Mouse (Mus musculus) hindbrain, embryonic 14.5 days (tissue): ENCODE data around the gene Abcc2. TPM values are rescaled to one million over a fixed set of nuclear protein-coding genes. Genes with fewer than 3 reads are reported as not detected.

Experiments used
- ATAC-seq: fragments of 200-750 bp; cut with Nextera tagmentation; 2 replicates; pipeline ENCODE4 v1.8.0; 2017; ENCODE audit warnings: moderate number of reproducible peaks, mild to moderate bottlenecking, moderate TSS enrichment, moderate library complexity; ENCODE audit not compliant: low FRiP score
- DNase-seq: peaks from one replicate; pipeline ENCODE4 v3.0.0-alpha.2; 2015; ENCODE audit warnings: low spot score
- H3K27ac ChIP-seq: fragments of 300-500 bp; sonication (generic); 2 replicates; pipeline ENCODE4 v1.5.1; 2014; ENCODE audit warnings: mild to moderate bottlenecking, moderate library complexity
- H3K27me3 ChIP-seq: fragments of 300-500 bp; sonication (generic); 2 replicates; pipeline ENCODE4 v1.6.1; 2014; ENCODE audit warnings: mild to moderate bottlenecking, low read length, mixed read lengths; ENCODE audit not compliant: control insufficient read depth, insufficient read depth
- H3K36me3 ChIP-seq: fragments of 300-500 bp; sonication (generic); replicated peaks from 2 replicates; pipeline ENCODE4 v1.6.1; 2014; ENCODE audit not compliant: control insufficient read depth, insufficient read depth
- H3K4me1 ChIP-seq: fragments of 300-500 bp; sonication (generic); replicated peaks from 2 replicates; pipeline ENCODE4 v1.6.1; 2014; ENCODE audit warnings: antibody characterized with exemption, low read length, mixed read lengths; ENCODE audit not compliant: control insufficient read depth, insufficient read depth
- H3K4me2 ChIP-seq: fragments of 300-500 bp; sonication (generic); replicated peaks from 2 replicates; pipeline ENCODE4 v1.6.1; 2014; ENCODE audit warnings: mild to moderate bottlenecking, moderate library complexity
- H3K4me3 ChIP-seq: fragments of 300-500 bp; sonication (generic); replicated peaks from 2 replicates; pipeline ENCODE4 v1.5.1; 2014; ENCODE audit warnings: mild to moderate bottlenecking, low read length
- H3K9ac ChIP-seq: fragments of 300-500 bp; sonication (generic); 2 replicates; pipeline ENCODE4 v1.6.1; 2014
- H3K9me3 ChIP-seq: fragments of 300-500 bp; sonication (generic); 2 replicates; pipeline ENCODE4 v1.6.1; 2016; ENCODE audit warnings: low read length; ENCODE audit not compliant: control insufficient read depth
- WGBS: fragments of 180-500 bp; shearing (Covaris S2); extraction: QIAGEN DNeasy Blood & Tissue Kit; methylation state at CpG from one replicate; pipeline ENCODE4 v1.1.7; 2014; 5-methylcytosine and 5-hydroxymethylcytosine counted together
- polyA plus RNA-seq: library from polyadenylated mRNA; unstranded; fragments of >200 nt; fragmentation: Nextera tagmentation; extraction: Ambion mirVana; gene quantifications from 2 replicates; pipeline ENCODE4 v1.2.1, GENCODE M21; 2014

Gene Abcc2
- polyA plus RNA-seq, 1 experiment from 2014 or later, result 0.07 TPM

DNA sequence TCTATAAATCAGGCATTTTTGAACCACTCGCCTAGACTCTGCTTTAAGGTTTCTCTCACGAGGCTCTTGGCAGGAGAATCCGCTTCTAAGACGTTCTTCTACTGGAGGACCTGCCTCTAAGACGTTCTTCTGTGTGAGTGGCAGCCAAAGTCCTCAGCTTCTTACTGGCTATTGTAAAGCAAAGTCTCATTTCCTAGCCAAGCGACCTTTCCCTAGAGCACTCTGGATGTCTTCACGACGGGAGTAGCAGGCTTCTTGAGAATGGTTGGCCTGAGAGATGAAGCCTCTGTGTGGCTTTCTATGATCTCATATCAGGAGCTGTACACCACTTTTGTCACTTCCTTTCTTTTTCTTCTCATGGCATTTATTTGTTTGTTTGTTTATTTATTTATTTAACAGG, 13.5 kb downstream of the Abcc2 start:
- H3K27me3 ChIP-seq, result no peaks in the 10 kb centered on the region
- DNase-seq (no peak), ATAC-seq (no peak)
- no peak overlapping the region for H3K27ac ChIP-seq
- no peaks in the 10 kb centered on the region for H3K4me1 ChIP-seq
- H3K36me3 ChIP-seq, result no peaks in the 10 kb centered on the region
- H3K4me3 ChIP-seq, result no peak overlapping the region
- WGBS, result 84% methylated on average over 8 of the region's 8 CpGs
- no peaks in the 10 kb centered on the region for H3K9me3 ChIP-seq
- no peak overlapping the region for H3K4me2 ChIP-seq
- H3K9ac ChIP-seq, result no peak overlapping the region

DNA sequence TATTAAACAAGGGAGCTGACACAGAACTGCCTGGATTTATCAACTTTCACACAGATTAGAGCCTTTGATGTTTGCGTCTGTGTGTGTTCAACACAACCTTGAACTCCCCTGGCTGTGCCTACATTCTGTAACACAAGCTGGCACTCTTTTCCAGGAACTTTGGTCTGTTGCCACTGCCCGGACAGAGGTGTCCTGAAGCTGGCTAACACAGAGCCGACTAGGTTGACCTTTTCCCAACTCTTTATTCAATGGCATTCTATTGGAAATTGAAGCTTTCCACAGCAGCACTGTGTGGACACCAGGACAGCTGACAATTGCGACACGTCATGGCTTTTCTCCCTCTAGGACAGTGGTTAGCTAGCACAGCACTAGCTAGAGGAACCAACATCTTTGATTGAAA, 15.2 kb downstream of the Abcc2 start:
- DNase-seq, result no peak
- no peaks in the 10 kb centered on the region for H3K36me3 ChIP-seq
- ATAC-seq, result no peak
- no peaks in the 10 kb centered on the region for H3K4me1 ChIP-seq
- H3K4me2 ChIP-seq, result no peak overlapping the region
- WGBS, result 79% methylated on average over 5 of the region's 5 CpGs
- no peaks in the 10 kb centered on the region for H3K9me3 ChIP-seq
- H3K27ac ChIP-seq, result no peak overlapping the region
- H3K9ac ChIP-seq, result no peak overlapping the region
- no peak overlapping the region for H3K4me3 ChIP-seq
- no peaks in the 10 kb centered on the region for H3K27me3 ChIP-seq

DNA sequence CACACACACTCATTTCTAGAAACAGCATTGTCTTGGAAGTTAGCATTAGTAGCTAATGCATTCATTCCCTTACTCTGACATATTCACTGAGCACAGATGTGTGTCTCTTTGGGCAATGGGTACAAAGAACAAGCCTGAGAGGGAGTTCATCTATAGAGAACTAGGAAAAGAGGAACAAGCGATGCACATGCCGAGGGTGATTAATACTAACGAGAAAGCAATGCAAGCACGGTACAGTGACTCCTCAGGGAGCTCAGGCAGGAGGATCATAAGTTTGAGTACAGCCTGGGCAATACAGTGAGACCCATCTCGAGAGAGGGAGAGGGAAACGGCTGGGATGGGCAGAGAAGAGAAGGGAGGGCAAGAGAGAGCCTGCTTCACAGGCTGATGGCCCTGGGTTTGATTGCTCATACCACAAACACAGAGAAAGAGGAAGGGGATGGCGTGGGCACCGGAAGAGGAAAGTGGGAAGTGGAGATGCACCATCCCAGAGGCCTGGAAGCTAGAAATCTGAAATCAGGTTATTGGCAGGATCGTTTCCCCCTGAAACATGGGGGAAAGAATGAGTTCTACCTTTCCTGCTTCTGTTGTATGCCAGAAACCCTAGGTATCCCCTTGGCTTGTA, 19.5 kb downstream of the Abcc2 start:
- no peak for DNase-seq
- Histone ChIP-seq H3K4me2 (no peak overlapping the region), H3K36me3 (no peaks in the 10 kb centered on the region), H3K4me1 (no peaks in the 10 kb centered on the region), H3K9ac (no peak overlapping the region), H3K4me3 (no peak overlapping the region), H3K27me3 (no peaks in the 10 kb centered on the region), H3K9me3 (no peaks in the 10 kb centered on the region), H3K27ac (no peak overlapping the region)
- ATAC-seq, result no peak
- WGBS, result 83% methylated on average over 9 of the region's 9 CpGs

DNA sequence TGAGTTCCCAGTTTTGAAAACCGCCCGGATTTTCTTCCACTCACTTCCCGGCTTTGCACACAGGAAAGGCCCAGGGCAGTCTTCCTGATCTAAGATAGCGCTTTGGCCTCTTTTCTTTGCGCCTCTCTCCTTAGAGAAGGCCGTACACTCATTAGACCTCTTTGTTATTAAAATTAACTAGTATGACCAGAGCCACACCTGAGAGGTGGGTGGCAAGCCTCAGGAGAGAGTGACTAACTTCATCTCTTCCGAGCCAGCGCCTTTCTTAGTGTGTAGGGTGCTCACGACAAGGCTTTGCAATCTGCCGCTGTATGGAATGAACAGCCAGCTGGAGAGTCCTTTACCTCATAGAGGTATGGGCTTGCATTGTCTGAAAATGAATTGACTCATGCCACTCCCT, 21.9 kb downstream of the Abcc2 start:
- Histone ChIP-seq H3K9ac (no peak overlapping the region), H3K27me3 (no peaks in the 10 kb centered on the region), H3K4me3 (no peak overlapping the region), H3K9me3 (no peaks in the 10 kb centered on the region), H3K4me1 (no peaks in the 10 kb centered on the region), H3K36me3 (no peaks in the 10 kb centered on the region), H3K27ac (no peak overlapping the region), H3K4me2 (no peak overlapping the region)
- ATAC-seq, result no peak
- WGBS, result 85% methylated on average over 10 of the region's 10 CpGs
- no peak for DNase-seq

DNA sequence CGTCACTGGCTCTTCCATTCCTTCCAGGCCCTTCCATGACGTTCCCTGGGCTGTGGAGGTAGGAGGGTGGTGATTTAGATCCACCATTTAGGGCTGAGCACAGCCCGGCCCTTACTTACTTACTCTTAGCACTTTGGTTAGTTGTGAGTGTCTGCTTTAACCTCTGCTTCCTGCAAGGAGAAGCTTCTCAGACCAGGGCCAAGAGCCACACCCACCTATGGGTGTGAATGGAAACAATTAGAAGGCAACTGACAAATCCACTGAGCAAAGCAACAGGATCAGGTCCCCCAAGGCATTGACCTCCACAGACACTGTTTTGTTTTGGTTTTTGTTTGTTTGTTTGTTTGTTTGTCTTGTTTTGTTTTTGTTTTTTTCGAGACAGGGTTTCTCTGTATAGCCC, 27.3 kb downstream of the Abcc2 start:
- ATAC-seq (no peak), DNase-seq (no peak)
- no peak overlapping the region for H3K4me2 ChIP-seq
- WGBS, result 37% methylated on average over 4 of the region's 4 CpGs
- no peaks in the 10 kb centered on the region for H3K9me3 ChIP-seq
- H3K9ac ChIP-seq, result no peak overlapping the region
- no peaks in the 10 kb centered on the region for H3K4me1 ChIP-seq
- H3K36me3 ChIP-seq, result no peaks in the 10 kb centered on the region
- no peak overlapping the region for H3K4me3 ChIP-seq
- H3K27me3 ChIP-seq, result no peaks in the 10 kb centered on the region
- H3K27ac ChIP-seq, result no peak overlapping the region

DNA sequence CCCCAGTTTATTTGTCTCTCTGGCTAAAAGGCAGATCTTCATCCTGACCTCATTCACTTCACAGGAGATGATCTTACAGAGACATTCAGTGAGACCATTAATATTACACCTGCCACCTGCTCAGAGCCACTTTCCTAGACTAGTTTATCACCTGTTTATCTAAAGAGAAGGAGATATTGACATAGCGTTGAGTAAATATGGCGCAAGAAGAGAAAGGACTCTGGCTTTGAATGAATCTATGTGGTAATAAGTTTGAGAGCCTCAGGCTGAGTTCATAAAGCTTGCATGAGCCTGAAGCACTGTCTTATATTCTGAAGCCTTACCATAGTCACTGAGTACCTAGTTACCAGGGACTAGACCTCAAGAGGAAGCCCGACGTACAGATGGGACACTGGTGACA, 29.4 kb downstream of the Abcc2 start:
- Histone ChIP-seq H3K4me1 (no peaks in the 10 kb centered on the region), H3K4me3 (no peak overlapping the region), H3K27me3 (no peaks in the 10 kb centered on the region), H3K9me3 (no peaks in the 10 kb centered on the region), H3K27ac (no peak overlapping the region), H3K4me2 (no peak overlapping the region), H3K36me3 (no peaks in the 10 kb centered on the region), H3K9ac (no peak overlapping the region)
- DNase-seq, result no peak
- no peak for ATAC-seq
- WGBS, result 95% methylated on average over 4 of the region's 4 CpGs

DNA sequence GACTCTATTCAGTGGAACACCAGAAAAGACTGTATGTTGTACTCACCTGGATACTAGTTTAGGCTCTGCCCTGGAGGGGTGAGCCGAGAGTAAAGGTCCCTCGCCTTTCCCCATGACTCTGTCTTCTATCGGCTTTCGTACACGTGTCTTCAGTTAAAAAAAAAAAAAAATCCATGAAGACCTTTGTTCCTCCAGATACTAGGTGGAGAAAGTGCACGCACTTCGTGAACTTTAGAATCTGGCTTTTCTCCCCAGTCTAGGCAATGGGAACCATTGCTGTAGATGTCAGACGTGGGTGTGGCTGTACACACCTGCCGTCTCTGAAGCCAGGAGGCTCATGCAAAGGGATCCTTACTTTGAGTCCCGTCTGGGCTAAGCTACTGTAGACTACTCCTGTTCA, 31.3 kb downstream of the Abcc2 start:
- 92% methylated on average over 10 of the region's 10 CpGs for WGBS
- Histone ChIP-seq H3K27ac (no peak overlapping the region), H3K4me1 (no peaks in the 10 kb centered on the region), H3K36me3 (no peaks in the 10 kb centered on the region), H3K27me3 (no peaks in the 10 kb centered on the region), H3K9ac (no peak overlapping the region), H3K4me2 (no peak overlapping the region), H3K9me3 (no peaks in the 10 kb centered on the region), H3K4me3 (no peak overlapping the region)
- ATAC-seq, result no peak
- no peak for DNase-seq

DNA sequence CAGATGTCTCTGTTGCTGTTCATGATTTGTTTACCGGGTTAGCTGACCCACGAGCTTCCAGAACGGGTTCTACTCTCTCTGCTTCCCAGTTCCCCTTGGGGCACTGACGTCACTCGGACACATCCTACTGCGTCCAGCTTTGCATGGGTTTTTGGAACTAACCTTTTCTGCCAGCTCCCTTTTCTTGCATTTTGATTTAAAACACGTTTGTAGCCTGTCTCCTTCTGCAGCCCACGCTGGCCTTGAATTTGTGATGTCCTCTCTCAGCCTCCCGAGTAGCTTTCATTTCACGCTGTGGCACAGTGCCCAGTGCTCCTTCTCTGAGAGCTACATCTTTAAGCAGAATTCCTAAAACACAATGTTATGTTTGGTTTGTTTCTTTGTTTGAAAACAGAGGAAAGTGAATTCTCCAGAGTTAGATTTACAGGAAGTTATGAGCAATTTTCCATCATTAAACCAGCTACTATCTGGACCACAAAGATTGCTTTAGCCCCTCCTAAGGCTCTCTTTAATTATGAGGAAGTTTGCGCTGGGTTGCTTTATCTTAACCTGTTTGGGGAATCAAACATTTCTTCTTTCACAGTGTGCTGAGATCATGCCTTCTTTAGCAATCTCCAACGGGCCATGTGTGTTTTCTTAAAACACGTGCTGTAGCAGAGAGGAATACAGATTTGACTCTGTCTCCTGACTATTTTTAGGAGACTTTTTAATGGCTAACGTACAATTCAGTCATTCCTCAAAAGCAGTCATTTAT, 33.8 kb downstream of the Abcc2 start:
- Histone ChIP-seq H3K9ac (no peak overlapping the region), H3K9me3 (no peaks in the 10 kb centered on the region), H3K27ac (no peak overlapping the region), H3K27me3 (no peaks in the 10 kb centered on the region), H3K4me3 (no peak overlapping the region), H3K4me2 (no peak overlapping the region), H3K36me3 (no peaks in the 10 kb centered on the region), H3K4me1 (no peaks in the 10 kb centered on the region)
- DNase-seq (no peak), ATAC-seq (no peak)
- WGBS, result 77% methylated on average over 14 of the region's 14 CpGs

DNA sequence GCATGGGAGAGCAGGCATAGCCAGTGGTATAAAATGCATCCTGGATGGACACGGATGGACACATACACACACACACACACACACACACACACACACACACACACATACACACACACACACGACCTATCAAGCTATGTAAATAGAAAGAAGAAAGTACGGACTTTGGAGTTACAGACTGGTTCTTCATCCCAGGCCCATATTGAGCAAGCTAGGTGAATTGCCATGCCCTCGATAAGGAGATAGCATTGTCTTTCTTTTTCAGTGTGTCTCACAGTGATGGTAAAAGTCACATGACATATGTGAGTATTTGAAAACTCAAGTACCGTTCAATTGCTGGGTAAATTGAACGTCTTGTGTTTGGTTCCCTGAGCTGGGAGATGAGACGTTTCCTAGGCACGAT, 44.9 kb downstream of the Abcc2 start:
- no peak overlapping the region for H3K9ac ChIP-seq
- H3K27me3 ChIP-seq, result no peaks in the 10 kb centered on the region
- no peak overlapping the region for H3K4me2 ChIP-seq
- no peak for ATAC-seq
- WGBS, result 80% methylated on average over 8 of the region's 8 CpGs
- H3K4me3 ChIP-seq, result no peak overlapping the region
- H3K27ac ChIP-seq, result no peak overlapping the region
- H3K9me3 ChIP-seq, result no peaks in the 10 kb centered on the region
- no peaks in the 10 kb centered on the region for H3K4me1 ChIP-seq
- no peak for DNase-seq
- H3K36me3 ChIP-seq, result no peaks in the 10 kb centered on the region
